Mouse (Mus musculus) adrenal gland, postnatal 25 days (tissue): Measurements from ENCODE around the gene 3830417A13Rik. TPM values are rescaled to one million over a fixed set of nuclear protein-coding genes. Genes with fewer than 3 reads are reported as not detected.

ENCODE experiments used
- DNase-seq: peaks from one replicate; pipeline ENCODE4 v3.0.0; 2021; ENCODE audit warnings: mixed read lengths
- long read RNA-seq: library from polyadenylated mRNA; stranded (forward); transcript quantifications from one replicate; pipeline ENCODE4 v2.0.0, GENCODE M21; 2021
- total RNA-seq: library from RNA; stranded (reverse); gene quantifications from 2 replicates; pipeline ENCODE4 v1.2.3, GENCODE M21; 2021

3830417A13Rik gene
- not detected in 2 replicates for total RNA-seq
- long read RNA-seq = 0 reads

GRCm38 (mm10) chrX:64173248-64173647 lies at the start of gene 3830417A13Rik:
Gene 3830417A13Rik, plus strand, starts transcription at chrX:64173548.
- no peak for DNase-seq

GRCm38 (mm10) chrX:64152098-64152497 lies 21.2 kb upstream of the 3830417A13Rik start, which contains the start of gene Gm6760:
Gene Gm6760, minus strand, starts transcription at chrX:64152198.
- DNase-seq = no peak

GRCm38 (mm10) chrX:64181246-64181645 lies 7.9 kb downstream of the 3830417A13Rik start:
- no peak for DNase-seq

Other genes with a start within 250 kb of the 3830417A13Rik start
- gene Gm6760, start 21.4 kb upstream of the 3830417A13Rik start, total RNA-seq = not detected in 2 replicates
- gene Slitrk4, start 103.4 kb downstream of the 3830417A13Rik start, total RNA-seq = not detected in 2 replicates